Mouse (Mus musculus): ENCODE measurements around the gene Stk10.
"Not testable (repeated sequence)": the region's sequence is repeated elsewhere in the genome, so short reads cannot be mapped to it uniquely, and the experiment has no call there.

The Stk10 gene
- long read RNA-seq, experiment 1 = 0 reads
- long read RNA-seq, experiment 2, partial matches to known transcripts = 1 of 3 reads
- long read RNA-seq, experiment 2, other reads (novel, unspliced or antisense) = 2 of 3 reads

DNA sequence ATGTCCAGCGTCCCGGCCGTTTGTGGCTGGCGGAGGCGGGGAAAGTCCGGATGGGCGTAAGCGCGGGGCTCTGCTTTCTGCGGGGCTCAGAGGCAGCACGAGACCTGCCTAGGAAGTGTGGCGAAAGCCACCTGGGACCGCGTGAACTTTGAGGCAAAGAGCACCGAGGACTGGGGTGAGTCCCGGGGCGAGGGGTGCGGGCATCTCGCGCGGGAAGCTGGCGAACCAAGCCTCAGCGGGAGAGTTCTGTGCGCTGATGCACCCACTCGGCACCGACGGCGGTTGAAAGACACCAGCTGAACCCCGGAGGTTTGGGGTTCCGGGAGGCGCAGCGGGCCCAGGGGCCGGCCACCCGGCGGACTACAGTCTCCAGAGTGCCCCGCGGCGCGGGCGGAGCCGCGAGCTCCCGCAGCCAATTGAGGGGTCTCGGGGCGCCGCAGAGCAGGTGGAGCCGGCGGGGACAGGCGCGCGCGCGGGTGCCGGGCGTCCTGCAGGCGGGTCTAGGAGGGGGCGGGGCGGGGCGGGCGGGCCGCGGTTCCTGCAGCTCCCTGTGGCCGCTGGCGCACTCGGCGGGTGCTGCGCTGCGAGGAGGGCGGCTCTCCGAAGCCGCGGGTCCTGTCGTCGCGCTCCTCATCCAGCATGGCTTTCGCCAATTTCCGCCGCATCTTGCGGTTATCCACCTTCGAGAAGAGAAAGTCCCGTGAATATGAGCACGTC is at the start of gene Stk10:
TSS of gene Stk10 (plus strand) at position 541 of the 717 bp plus-strand sequence.
- intact Hi-C loops (cut with DNase I) = loop anchor here (5.0 kb wide), 2 partner anchors 54 to 81 kb away; no protein-coding TSS in a partner anchor

DNA sequence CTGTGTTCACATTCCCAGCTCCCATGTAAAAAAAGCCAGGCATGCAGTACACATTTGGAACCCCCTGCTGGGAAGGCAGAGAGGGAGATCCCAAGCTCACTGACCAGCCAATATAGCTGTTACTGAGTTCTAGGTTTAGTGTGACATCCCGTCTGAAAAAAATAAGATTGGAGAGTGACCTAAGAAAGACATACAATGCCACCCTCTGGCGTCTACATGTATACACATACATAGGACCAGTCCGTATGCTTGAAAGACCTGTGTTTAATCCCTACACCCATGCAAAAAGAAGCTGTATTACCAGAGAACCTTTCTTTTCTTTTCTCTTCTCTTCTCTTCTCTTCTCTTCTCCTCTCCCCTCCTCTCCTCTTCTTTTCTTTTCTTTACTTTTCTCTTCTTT is 47.8 kb upstream of the Stk10 start:
- intact Hi-C loops (cut with DNase I) = no loop called here

DNA sequence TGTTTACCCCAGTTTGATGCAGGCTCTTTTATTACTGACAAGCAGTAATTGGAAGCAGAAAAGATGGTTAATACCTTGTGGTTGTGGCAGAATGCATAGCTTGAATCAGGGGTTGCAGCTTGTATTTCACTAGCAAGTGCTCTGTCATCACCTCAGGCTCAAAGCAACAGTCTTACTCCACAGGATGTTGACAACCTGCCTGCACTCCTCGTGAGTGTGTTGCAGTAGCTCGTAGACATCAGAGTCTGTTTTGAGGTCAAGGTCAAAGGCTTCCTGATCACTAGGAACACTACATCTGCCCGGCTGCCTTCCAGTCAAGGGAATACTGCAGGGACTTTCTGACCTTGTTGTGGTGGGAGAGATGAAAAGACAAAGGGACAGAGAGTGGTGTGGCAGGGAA is 46.5 kb upstream of the Stk10 start:
- intact Hi-C loops (cut with DNase I) = no loop called here

DNA sequence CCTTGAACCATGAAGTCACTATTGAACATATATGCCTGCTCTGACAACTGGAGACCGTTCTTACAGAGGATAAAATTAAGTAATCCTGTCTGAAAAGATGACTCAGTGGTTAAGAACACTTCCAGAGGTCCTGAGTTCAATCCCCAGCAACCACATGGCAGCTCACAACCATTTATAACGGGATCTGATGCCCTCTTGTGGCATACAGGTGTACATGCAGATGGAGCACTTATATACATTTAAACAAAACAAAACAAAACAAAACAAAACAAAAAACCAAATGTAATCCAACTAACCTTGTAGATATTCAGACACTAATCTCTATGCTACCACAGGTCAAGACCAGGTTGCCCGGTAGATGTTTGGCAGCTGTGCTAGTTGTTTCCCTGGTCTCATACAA is 45.6 kb upstream of the Stk10 start:
- intact Hi-C loops (cut with DNase I) = no loop called here

DNA sequence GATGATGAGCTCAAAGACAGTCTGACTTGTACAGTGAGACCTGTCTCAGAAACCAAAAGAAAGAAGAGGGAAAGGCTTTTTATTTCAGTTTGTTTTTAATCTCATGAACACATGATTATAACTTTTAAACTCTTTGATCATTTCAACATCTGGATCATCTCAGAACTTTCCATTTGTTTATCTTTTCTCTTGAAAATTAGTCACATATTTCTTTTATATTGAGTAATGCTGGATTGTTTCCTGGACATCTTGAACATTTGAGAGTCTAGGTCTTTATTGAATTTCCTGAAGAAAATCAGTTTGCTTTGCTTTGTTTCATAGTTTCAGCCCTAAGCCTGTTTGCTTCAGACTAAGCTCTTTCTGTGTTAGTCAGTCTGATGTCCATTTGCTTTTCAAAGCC is 44.8 kb upstream of the Stk10 start:
- intact Hi-C loops (cut with DNase I) = no loop called here

DNA sequence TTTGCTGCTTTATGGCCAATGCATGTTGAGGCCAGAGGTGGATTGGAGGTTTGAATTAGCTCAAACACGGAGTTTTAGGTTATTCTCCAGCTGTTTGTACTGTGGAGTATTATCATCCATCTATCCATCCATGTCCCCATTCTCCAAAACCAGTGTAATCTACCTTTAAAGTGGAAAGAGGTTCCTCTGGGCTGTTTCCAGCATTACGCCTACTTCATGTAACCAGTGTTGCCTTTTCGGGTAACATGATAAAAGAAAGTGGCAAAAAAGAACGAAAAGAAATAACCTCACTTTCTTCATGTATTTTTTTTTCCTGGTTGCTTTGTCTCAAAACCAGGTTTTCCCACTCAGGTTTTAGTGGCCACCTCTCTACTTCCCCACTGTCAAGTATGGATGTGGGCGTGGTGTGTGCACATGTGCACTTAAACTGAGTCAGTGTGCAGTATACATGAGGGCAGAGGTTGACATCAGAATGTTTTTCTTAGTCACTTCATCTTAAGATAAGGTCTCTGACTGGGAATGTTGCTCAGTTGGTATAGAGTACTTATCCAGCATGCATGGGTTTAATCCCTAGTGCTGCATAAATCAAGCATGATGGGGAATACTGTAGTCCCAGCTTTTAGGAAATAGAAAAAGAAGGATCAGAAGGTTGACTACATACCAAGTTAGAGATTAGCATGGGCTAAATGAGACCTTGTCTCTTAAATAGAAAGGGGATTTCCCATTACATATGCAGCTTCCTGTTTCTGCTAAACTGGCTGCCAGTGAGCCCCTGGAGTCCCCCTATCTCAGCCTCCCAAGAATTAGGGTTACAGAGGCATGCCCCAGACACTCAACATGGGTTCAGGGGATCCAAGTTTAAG is 44.1 kb upstream of the Stk10 start:
- intact Hi-C loops (cut with DNase I) = no loop called here

DNA sequence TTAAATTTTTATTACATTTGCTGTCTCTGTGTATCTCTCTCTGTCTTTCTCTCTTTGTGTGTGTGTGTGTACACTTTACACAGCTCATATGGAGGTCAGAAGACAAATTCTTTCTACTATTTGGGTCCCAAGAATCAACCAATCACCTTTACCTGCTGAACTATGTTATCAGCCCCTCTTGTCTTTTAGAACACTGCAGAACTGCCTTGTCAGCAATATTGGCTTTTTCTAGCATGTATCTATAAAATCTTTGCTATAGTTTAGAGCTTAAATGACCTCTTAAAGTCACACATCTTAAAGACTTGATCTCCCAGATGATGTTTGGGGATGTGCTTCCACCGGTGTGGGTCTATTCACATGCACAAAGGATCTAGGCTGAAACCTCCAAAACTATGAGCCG is 42.0 kb upstream of the Stk10 start:
- intact Hi-C loops (cut with DNase I) = no loop called here

DNA sequence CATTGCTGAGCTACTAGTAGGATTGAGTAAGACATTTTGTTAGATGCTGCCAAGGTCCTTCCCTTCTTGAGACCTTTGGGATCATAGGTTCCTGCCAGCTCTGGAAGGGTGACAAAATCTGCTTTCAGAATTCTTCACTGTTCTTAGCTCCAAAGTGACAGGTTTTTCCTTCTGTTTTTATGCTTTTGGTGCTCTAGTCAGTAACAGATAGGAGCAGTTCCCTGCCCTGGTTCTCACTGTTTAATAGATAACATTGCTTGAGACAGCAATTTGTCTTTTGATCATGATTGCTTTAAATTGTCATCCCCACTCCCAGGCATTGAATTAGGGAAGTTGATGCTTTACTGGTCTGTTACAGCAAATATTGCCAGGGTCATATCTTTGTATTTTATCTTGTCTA is 39.8 kb upstream of the Stk10 start:
- intact Hi-C loops (cut with DNase I) = no loop called here

DNA sequence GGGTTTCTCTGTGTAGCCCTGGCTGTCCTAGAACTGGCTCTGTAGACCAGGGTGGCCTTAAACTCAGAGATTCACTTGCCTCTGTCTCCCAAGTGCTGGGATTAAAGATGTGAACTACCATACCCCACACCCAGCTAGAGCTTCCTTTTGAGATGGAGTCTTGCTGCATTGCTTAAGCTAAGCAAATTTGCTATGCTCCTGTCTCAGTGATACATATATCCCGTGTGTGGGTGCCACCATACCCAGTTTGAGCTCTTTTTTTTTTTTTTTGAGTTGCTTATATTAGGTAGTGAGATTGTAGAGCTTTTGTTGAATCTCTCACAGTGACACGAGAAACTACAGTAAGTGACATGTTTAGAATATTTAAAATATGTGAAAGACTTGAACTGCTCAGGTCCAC is 37.8 kb upstream of the Stk10 start:
- intact Hi-C loops (cut with DNase I) = loop anchor here (5.0 kb wide), 1 partner anchor 38 kb away; the partner anchor contains the start of gene Ubtd2

DNA sequence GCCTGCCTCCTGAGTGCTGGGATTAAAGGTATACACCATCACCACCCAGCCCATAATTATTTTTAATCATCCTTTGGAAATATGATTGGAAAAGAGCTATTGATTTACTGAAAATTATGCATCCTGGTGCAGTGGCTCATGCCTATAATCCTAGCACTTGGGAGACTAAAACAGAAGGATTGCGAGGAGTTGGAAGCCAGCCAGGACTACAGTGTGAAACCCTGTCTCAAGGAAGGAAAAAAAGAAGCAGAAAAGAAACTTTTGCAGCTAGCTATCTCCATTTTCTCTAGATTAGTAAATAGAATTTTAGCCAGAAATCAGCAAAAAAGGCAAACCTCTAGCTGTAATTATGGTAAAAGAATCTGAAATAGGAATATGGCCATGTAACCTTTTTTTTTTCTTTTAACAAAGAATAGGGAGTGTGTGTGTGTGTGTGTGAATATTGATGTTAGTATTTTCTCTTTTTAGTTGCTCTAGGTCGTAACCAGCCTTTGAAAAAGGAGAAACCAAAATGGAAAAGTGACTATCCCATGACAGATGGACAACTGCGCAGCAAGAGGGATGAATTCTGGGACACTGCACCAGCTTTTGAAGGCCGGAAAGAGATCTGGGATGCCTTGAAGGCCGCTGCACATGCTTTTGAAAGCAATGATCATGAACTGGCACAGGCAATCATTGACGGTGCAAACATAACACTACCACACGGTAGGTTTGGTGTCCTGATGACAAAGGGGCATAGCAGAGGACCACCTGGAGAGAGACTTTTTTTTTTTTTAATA is 34.2 kb upstream of the Stk10 start:
- intact Hi-C loops (cut with DNase I) = loop anchor here (5.0 kb wide), 1 partner anchor 42 kb away; the partner anchor contains the start of gene Ubtd2

DNA sequence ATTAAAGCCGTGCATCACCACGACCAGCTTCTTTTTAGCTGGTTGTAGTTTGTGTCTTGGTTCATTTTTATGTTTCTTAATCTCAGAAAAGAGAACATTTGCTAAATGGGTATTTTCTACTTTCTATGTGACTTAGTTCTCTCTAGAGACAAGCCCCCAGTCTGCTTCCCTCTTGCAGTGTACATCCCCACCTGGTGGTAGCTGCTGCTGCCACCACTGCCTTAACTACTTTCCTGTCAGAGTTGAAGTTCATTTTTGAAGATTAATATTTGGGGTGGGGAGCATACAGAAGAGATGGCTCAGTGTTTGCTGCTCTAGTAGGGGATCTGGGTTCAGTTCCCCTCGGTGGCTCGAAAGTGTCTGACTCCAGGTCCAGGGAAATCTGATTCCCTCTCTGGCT is 33.2 kb upstream of the Stk10 start:
- intact Hi-C loops (cut with DNase I) = loop anchor here (5.0 kb wide), 1 partner anchor 43 kb away; the partner anchor contains the start of gene Ubtd2

DNA sequence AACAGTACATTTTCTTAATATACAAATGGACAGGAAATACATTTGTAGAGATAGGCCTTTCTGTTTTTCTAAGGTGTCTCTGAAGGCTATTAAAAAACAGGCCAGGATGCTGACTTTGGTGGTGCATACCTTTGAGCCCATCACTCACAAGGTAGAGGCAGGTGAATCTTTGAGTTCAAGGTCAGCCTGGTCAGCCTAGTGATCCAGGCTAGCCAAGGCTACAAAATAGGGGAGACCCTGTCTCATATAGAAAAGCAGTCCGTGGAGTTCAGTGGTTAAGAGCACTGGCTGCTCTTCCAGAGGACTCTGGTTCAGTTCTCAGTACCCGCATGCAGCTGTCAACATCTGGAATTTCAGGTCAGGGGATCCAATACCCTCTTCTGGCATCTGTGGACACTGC is 29.4 kb upstream of the Stk10 start:
- intact Hi-C loops (cut with DNase I) = no loop called here

DNA sequence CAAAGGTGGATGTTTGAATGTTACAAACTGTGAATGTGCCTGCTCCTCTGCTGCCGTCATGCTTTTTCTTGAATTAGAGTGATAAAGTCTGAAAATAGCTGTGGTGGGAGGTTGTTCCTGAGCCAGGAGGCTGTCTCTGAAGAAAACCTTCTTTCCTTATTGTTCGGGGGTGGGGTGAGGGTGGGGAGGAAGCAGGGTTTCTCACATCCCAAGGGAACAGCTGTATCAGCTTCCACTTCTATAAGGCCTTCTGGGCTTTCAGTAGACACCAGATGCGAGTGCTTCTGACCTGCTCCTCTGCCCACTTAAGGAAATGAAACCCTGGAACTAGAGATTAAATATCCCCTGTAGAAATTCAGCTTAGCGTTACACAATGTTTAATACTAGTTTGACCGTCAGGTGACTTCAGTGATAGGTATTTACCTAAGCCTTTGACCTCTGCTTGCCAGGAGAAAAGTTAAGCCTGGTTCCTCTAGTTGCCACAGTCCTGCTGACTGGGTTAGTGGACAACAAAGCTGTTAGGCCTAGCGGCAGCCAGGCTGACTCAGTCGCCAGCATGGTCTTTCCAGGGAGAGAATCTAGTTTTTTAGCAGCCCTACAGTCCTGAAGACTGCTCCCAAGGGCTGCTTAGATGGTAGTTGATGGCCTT is 27.9 kb upstream of the Stk10 start:
- intact Hi-C loops (cut with DNase I) = no loop called here

DNA sequence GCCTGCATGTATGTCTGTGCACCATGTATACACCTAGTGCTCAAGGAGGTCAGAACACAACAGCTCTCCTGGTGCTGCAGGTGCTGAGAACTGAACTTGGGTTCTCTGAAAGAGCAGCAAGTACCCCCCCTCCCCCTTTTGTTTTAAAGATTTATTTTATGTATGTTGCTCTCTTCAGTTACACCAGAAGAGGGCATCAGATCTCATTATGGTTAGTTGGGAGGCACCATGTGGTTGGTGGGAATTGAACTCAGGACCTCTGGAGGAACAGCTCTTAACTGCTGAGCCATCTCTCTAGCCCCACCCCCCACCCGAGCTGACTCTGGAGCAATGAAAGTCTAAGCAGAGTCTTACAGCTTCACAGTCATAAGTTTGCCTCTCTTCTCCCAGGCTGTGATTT is 22.2 kb upstream of the Stk10 start:
- intact Hi-C loops (cut with DNase I) = no loop called here

DNA sequence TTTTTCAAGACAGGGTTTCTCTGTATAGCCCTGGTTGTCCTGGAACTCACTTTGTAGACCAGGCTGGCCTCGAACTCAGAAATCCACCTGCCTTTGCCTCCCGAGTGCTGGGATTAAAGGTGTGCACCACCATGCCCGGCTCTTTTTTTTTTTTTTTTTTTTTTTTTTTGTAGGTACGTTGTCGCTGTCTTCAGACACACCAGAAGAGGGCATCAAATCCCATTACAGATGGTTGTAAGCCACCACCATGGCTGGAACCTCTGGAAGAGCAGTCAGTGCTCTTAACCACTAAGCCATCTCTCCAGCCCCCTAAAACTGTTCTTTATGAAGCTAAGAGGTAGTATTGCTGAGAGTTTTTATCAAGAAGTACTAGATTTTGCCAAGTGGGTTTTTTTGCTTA is 18.3 kb upstream of the Stk10 start:
- intact Hi-C loops (cut with DNase I) = not testable (repeated sequence)

DNA sequence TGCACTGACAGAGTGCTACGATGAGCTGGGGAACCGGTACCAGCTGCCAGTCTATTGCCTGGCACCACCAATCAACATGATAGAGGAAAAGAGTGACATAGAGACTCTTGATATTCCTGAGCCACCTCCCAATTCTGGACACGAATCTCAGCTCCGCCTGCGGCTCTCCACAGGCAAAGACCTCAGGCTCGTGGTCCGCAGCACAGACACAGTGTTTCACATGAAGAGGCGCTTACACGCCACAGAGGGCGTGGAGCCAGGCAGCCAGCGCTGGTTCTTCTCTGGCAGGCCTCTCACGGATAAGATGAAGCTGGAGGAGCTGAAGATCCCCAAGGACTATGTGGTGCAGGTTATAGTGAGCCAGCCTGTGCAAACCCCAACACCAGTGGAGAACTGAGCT is 17.0 kb upstream of the Stk10 start:
- intact Hi-C loops (cut with DNase I) = no loop called here

DNA sequence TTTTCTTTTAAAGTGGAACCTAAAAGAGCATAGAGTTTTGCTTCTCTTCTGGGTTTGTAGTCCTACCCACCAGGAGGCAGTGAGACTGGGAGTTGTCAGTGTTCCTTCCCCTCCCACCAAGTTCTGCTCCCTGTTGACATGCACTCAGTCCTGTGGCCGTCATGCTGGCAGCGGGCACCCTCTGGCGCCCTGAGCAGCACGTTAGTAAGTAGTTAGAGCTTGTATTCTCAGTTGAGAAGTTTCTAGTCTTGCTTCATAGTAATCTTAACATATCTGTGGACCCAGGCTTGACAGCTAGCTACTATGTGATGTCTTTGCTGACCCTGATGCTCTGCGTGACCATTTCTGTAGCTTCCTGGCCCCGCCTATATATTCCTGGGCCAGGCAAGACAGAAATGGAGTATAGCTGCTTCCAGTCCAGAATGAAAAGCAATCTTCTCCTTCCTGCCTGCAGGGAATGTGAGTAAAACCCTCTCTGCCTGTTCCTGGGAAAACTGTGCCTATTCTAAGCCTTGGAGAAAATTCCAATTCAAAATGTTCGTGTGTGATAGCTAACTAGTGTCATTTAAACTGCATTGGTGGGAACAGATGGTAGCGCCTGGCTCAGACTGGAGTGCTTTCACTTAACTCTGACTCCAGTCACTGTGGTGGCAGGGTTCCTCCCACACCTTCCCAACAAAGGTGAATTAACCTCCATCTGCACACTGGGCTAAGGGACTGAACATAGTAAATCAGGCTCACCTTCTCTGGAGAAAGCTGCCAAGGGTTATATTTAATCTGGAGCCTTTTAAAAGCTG is 16.0 kb upstream of the Stk10 start:
- intact Hi-C loops (cut with DNase I) = no loop called here

DNA sequence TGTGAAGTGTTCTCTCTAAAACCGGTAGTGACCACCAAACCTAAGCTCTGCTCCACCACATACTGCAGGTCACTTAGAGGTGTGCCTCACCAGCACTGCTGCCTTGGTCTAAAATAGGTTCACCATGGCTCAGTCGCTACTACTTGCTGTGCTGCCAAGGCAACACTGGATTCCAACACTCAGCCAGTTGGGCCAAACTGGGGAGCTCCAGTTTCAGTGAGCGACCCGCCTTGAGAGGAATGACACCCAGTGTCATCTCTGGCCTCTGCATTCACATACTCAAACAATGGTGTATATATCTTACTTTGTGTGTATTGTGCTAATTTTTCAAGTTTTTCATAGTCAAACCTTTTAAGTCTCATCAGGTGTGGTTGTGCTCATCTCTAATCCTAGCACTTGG is 14.3 kb upstream of the Stk10 start:
- intact Hi-C loops (cut with DNase I) = no loop called here

DNA sequence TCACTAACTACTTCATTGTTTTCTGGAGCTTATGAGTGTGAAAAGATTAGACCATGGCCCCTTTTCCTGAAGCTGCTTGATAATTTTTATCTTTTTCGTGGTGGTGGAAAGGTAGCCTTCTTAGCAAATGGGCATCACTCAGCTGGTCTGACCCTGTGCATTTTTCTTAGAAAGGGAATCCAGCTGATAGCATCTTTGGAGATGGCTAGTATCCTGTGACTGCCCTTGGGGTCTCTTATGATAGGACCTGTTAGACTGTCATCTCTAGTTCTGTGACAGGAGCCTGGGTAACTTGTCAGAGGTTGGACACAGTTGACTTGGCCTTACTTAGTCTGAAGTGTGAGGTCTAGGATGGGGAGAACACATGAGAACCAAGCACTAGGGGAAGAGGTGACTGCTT is 13.8 kb upstream of the Stk10 start:
- intact Hi-C loops (cut with DNase I) = no loop called here

DNA sequence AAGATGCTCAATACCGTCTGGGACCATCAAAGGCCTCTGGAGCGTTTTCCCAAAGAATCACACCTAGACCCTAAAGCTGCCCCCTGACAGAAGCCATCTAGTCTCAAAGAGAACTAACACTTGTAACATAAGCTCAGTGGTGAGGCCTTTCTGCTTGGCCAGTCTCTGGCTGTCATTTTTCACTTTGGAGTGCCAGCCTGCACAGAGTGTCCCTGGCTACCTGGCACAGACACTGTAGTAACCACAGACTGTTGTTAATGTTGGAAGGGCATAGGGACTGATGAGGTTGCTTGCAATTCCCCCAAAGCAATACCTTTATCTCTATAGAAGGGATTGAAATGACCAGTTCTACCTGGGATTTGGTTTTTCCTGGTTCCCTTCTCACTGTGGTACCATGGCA is 11.9 kb upstream of the Stk10 start:
- intact Hi-C loops (cut with DNase I) = no loop called here
